Mouse (Mus musculus) kidney, postnatal 0 days (tissue): Measurements from ENCODE around the gene Dapk2. TPM values are rescaled to one million over a fixed set of nuclear protein-coding genes. Genes with fewer than 3 reads are reported as not detected.

Experiments used
- ATAC-seq: fragments of 200-750 bp; cut with Nextera tagmentation; replicated peaks from 2 replicates; pipeline ENCODE4 v1.8.0; 2017; ENCODE audit warnings: low read depth, moderate number of reproducible peaks, moderate TSS enrichment, moderate library complexity; ENCODE audit not compliant: low FRiP score
- DNase-seq: peaks from one replicate; pipeline ENCODE4 v3.0.0-alpha.2; 2016; ENCODE audit warnings: low spot score
- H3K27ac ChIP-seq: fragments of 300-500 bp; sonication (generic); 2 replicates; pipeline ENCODE4 v1.5.1; 2014; ENCODE audit warnings: mild to moderate bottlenecking
- H3K27me3 ChIP-seq: fragments of 300-500 bp; sonication (generic); 2 replicates; pipeline ENCODE4 v1.6.1; 2014; ENCODE audit warnings: low read length, mixed read lengths; ENCODE audit not compliant: insufficient read depth
- H3K36me3 ChIP-seq: fragments of 300-500 bp; sonication (generic); 2 replicates; pipeline ENCODE4 v1.6.1; 2014; ENCODE audit warnings: low read length, mixed read lengths; ENCODE audit not compliant: insufficient read depth
- H3K4me1 ChIP-seq: fragments of 300-500 bp; sonication (generic); replicated peaks from 2 replicates; pipeline ENCODE4 v1.6.1; 2014; ENCODE audit warnings: antibody characterized with exemption, low read length, mixed read lengths; ENCODE audit not compliant: insufficient read depth
- H3K4me2 ChIP-seq: fragments of 300-500 bp; sonication (generic); 2 replicates; pipeline ENCODE4 v1.6.1; 2014; ENCODE audit warnings: mild to moderate bottlenecking, low read length, moderate library complexity, mixed read lengths
- H3K4me3 ChIP-seq: fragments of 300-500 bp; sonication (generic); replicated peaks from 2 replicates; pipeline ENCODE4 v1.5.1; 2014; ENCODE audit warnings: low read depth, low read length
- H3K9ac ChIP-seq: fragments of 300-500 bp; sonication (generic); 2 replicates; pipeline ENCODE4 v1.6.1; 2014; ENCODE audit warnings: low read depth, low read length
- H3K9me3 ChIP-seq: fragments of 300-500 bp; sonication (generic); replicated peaks from 2 replicates; pipeline ENCODE4 v1.6.1; 2016; ENCODE audit warnings: low read length, inconsistent platforms, mixed read lengths
- CTCF ChIP-seq: IDR thresholded peaks from 2 replicates; pipeline ENCODE4 v1.5.1; 2016; ENCODE audit warnings: antibody characterized with exemption, low read depth, mild to moderate bottlenecking, moderate library complexity
- WGBS: fragments of 180-500 bp; shearing (Covaris S2); extraction: QIAGEN DNeasy Blood & Tissue Kit; methylation state at CpG from one replicate; pipeline ENCODE4 v1.1.7; 2014; 5-methylcytosine and 5-hydroxymethylcytosine counted together
- polyA plus RNA-seq: library from polyadenylated mRNA; unstranded; fragments of >200 nt; fragmentation: Nextera tagmentation; extraction: Ambion mirVana; gene quantifications from 2 replicates; pipeline ENCODE4 v1.2.1, GENCODE M21; 2015

The Dapk2 gene
- polyA plus RNA-seq, 1 experiment from 2014 or later = 8.6 TPM

DNA sequence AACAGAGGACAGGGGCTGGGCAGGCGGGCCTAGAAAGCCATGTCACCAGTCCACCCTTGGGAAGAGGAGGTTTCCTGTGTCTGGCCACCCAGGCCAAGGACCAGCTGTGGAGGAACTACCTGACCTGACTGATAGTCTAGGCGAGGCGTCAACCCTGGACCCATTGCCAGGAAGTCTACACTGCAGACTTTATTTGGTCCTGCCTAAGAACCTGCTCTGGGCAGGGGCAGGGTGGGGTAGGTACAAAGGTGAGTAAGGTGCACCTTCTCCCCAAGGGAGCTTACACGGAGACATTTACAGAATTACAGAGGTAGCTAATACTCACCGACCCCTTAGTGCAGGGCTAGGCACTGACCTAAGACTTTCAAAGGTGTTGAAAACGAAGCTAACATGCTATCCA, 4.4 kb upstream of the Dapk2 start:
- Histone ChIP-seq H3K27ac (no peak overlapping the region), H3K4me2 (no peak overlapping the region), H3K9me3 (no peaks in the 10 kb centered on the region), H3K4me1 (0 out of 2 replicates have a peak, but pooled peaks cover 3% of the 10 kb centered on the region), H3K9ac (no peak overlapping the region), H3K27me3 (no peaks in the 10 kb centered on the region), H3K36me3 (no peaks in the 10 kb centered on the region), H3K4me3 (no peak overlapping the region)
- 89% methylated on average over 6 of the region's 6 CpGs for WGBS
- DNase-seq (no peak), ATAC-seq (no peak)
- TF ChIP-seq CTCF = no peak

DNA sequence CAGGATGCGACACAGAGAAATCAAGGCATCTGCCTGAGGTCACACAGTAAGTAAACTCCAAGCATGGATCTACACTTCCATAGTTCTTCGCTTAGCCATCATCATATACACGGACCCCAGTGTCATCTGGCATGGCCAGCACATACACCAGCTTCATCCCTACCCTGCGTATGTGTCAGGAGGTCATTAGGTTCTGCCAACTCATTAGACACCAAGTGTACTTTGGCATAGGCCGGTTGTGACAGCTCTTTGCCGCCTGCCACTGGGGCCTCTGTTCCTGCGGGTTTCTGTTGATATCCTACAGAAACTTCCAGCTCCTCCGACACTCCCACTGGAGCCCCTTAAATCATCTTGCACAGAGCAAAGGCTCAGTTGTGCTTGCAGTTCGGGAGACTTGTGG, 4.0 kb upstream of the Dapk2 start:
- TF ChIP-seq CTCF = no peak
- H3K9ac ChIP-seq = no peak overlapping the region
- no peak overlapping the region for H3K27ac ChIP-seq
- DNase-seq (no peak), ATAC-seq (no peak)
- H3K4me2 ChIP-seq = no peak overlapping the region
- H3K36me3 ChIP-seq = no peaks in the 10 kb centered on the region
- H3K27me3 ChIP-seq = no peaks in the 10 kb centered on the region
- 67% methylated on average over 9 of the region's 9 CpGs for WGBS
- 0 out of 2 replicates have a peak, but pooled peaks cover 3% of the 10 kb centered on the region for H3K4me1 ChIP-seq
- no peaks in the 10 kb centered on the region for H3K9me3 ChIP-seq
- no peak overlapping the region for H3K4me3 ChIP-seq

DNA sequence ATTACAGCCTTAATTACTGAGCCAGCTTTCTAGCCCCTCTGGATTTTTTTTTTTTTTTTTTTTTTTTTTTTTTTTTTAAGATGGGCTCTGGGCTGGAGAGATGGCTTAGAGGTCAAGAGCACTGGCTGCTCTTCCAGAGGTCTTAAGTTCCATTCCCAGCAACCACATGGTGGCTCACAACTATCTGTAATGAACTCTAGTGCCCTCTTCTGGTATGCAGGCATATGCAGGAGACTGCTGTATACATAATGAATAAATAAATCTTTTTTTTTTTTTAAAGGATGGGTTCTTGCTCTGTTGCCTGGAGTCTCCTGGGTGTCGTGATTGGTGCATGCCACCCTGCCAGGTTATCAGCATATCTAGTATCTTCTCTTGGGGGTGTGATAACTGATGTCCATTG, 2.5 kb upstream of the Dapk2 start:
- 0 out of 2 replicates have a peak, but pooled peaks cover 3% of the 10 kb centered on the region for H3K4me1 ChIP-seq
- DNase-seq (peak; percentile 6), ATAC-seq (no peak)
- no peaks in the 10 kb centered on the region for H3K27me3 ChIP-seq
- no peak overlapping the region for H3K4me2 ChIP-seq
- no peak overlapping the region for H3K9ac ChIP-seq
- H3K4me3 ChIP-seq = no peak overlapping the region
- H3K27ac ChIP-seq = no peak overlapping the region
- WGBS = 91% methylated on average over 1 of the region's 1 CpGs
- peak; percentile 43 for TF ChIP-seq CTCF
- H3K9me3 ChIP-seq = no peaks in the 10 kb centered on the region
- H3K36me3 ChIP-seq = no peaks in the 10 kb centered on the region

DNA sequence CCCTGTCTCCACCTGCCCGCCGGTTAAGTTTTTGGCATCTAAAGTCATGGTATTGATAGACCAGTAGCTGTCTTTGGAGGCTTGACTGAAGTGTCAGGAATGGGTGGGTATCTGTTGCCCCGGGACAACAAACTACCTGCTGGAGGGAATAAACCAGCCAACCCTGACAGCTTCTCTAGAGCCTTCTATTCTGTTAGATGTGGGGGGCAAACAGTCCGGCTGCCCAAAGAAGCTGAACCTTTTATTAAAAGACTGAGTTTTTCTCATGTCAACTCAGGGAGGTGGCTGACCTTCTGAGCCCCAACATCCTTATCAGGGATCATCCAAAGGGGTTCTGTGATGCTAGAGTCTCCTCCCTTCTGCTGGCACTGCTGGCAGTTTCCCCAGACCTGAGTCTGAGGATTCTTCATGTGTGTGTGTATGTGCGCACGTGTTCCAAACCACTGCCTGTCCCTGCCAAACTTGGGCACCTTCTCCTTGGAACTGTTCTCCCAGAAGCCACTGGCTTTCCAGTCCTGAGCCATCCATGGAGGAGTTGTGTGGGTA, 935 bp downstream of the Dapk2 start:
- H3K27ac ChIP-seq = no peak overlapping the region
- ATAC-seq = no peak
- H3K27me3 ChIP-seq = no peaks in the 10 kb centered on the region
- H3K4me3 ChIP-seq = peak overlapping the region; percentile 46; the same call in 1 of the 2 replicates
- no peaks in the 10 kb centered on the region for H3K9me3 ChIP-seq
- DNase-seq = no peak
- no peak for TF ChIP-seq CTCF
- no peaks in the 10 kb centered on the region for H3K36me3 ChIP-seq
- H3K4me1 ChIP-seq = 0 out of 2 replicates have a peak, but pooled peaks cover 3% of the 10 kb centered on the region
- H3K4me2 ChIP-seq = peak overlapping the region; percentile 65; the same call in 1 of the 2 replicates
- WGBS = 81% methylated on average over 6 of the region's 6 CpGs
- no peak overlapping the region for H3K9ac ChIP-seq

DNA sequence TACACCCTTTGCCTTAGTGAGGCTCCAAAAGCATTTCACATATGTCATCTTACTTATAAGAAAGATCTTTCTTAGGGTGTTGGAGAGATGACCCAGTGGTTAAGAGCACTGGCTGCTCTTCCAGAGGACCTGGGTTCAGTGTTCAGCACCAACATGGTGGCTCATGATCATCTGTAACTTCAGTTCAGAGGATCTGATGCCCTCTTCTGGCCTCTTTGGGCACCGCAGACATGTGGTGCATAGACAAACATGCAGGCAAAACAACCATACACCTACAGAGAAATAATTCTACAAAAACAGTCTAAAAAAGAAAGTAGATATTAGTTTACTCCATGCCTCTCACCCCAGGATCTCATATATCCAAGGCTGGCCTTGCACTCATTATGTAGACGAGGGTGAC, 2.1 kb downstream of the Dapk2 start:
- Histone ChIP-seq H3K27me3 (no peaks in the 10 kb centered on the region), H3K9me3 (no peaks in the 10 kb centered on the region), H3K4me1 (0 out of 2 replicates have a peak, but pooled peaks cover 3% of the 10 kb centered on the region), H3K4me3 (no peak overlapping the region), H3K27ac (no peak overlapping the region), H3K36me3 (no peaks in the 10 kb centered on the region), H3K4me2 (no peak overlapping the region), H3K9ac (no peak overlapping the region)
- 95% methylated on average over 2 of the region's 2 CpGs for WGBS
- TF ChIP-seq CTCF = peak; percentile 25; the same call in 1 of the 2 replicates
- no peak for ATAC-seq
- no peak for DNase-seq

DNA sequence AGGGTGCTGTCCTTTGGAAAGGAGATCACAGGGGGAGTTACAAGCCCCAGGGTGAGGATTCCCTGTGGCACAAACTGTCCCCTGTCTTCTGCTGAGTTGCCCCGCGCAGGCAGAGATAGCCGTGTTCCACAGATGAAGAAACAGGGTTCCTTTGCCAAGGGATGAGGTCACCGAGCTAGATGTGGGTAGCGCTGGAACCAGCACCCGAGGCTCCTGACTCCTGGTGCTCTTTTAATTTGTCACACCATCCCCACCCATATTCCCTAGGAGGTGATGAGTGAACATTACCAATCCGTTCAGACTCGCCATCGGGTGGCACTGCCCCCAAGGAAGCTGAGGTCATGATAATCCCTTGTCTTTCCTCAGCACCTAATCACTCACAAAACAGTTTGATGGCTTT, 5.0 kb downstream of the Dapk2 start:
- Histone ChIP-seq H3K4me2 (no peak overlapping the region), H3K9me3 (no peaks in the 10 kb centered on the region), H3K4me3 (no peak overlapping the region), H3K27ac (no peak overlapping the region), H3K27me3 (no peaks in the 10 kb centered on the region), H3K9ac (no peak overlapping the region), H3K36me3 (no peaks in the 10 kb centered on the region), H3K4me1 (0 out of 2 replicates have a peak, but pooled peaks cover 3% of the 10 kb centered on the region)
- no peak for DNase-seq
- TF ChIP-seq CTCF = peak; percentile 19; the same call in 1 of the 2 replicates
- ATAC-seq = no peak
- WGBS = 78% methylated on average over 9 of the region's 9 CpGs

DNA sequence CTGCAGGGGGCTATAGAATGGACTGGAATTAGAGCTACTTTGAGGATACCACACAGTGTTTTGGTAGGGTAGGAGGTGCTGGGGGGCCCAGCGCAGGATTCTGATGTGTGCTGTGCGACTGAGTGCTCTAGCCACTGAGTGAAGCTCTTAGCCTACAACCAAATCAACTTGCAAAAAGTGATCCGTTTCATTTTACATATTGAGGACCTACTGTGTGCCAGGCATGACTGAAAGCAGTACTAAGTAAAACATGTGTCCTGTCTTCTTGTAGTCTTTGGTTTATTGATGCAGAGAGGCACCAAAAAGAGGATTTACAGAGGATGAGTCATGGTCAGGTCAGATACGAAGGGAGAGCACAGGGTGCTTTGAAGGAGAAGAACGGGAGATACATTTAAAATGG, 9.2 kb downstream of the Dapk2 start:
- TF ChIP-seq CTCF = no peak
- Histone ChIP-seq H3K4me3 (no peak overlapping the region), H3K4me1 (no peaks in the 10 kb centered on the region), H3K36me3 (no peaks in the 10 kb centered on the region), H3K4me2 (no peak overlapping the region), H3K9me3 (no peaks in the 10 kb centered on the region), H3K27me3 (no peaks in the 10 kb centered on the region), H3K27ac (no peak overlapping the region), H3K9ac (no peak overlapping the region)
- ATAC-seq = no peak
- WGBS = 82% methylated on average over 5 of the region's 5 CpGs
- DNase-seq = no peak
